Mouse (Mus musculus): ENCODE data around the gene Sgo2a. TPM values are rescaled to one million over a fixed set of nuclear protein-coding genes. Genes with fewer than 3 reads are reported as not detected.
"Not testable (repeated sequence)": the region's sequence is repeated elsewhere in the genome, so short reads cannot be mapped to it uniquely, and the experiment has no call there.

The Sgo2a gene
- total RNA-seq, 1 experiment, result 29.6 TPM

DNA sequence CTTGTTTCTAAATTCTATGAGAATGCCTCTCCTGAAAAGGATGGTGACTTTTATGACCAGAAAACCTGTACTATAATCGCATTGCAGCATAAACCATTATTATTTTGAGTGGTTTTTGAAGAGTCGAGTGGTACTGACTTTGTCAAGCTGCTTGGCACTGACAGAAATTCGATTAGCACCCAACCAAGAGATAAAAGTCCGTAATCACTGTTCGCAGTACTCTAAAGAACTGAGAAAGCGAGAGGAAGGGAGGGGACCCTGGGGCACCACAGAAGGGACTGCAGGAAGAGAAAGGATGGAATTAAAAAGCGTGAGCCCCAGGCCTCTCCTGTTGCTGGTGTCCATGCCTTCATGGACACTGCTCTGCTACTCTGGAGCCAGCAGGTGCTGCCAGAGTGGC is 31.9 kb downstream of the Sgo2a start:
- no peaks in the 10 kb centered on the region for H3K9me3 ChIP-seq (ENCODE audit: control insufficient read depth, insufficient read depth, low read depth, low read length)
- TF ChIP-seq ZC3H11A (IDR thresholded peaks at IDR 0.05; ENCODE audit: borderline replicate concordance, low read depth, low read length) (no peak), MAFK (IDR thresholded peaks at IDR 0.05; ENCODE audit: insufficient read depth, low read depth, low read length) (no peak), ZNF384 (IDR thresholded peaks at IDR 0.05; ENCODE audit: low read depth, low read length) (no peak), CHD2 (IDR thresholded peaks at IDR 0.05; ENCODE audit: low read depth, low read length) (no peak), HCFC1 (IDR thresholded peaks at IDR 0.05; ENCODE audit: borderline replicate concordance, insufficient read depth, low read length) (no peak)
- H3K4me1 ChIP-seq (ENCODE audit: control insufficient read depth in 2 of 2, insufficient read depth in 2 of 2, low read length in 2 of 2, poor library complexity in 1 of 2), result peaks cover 0 to 12% of the 10 kb centered on the region in 2 experiments; a peak in 2 of 4 replicates
- peaks cover 7% of the 10 kb centered on the region for H3K36me3 ChIP-seq (ENCODE audit: control insufficient read depth, insufficient read depth, low read length, poor library complexity, severe bottlenecking)
- H3K9ac ChIP-seq (ENCODE audit: insufficient read depth, low read depth, low read length, poor library complexity, severe bottlenecking), result no peak overlapping the region
- no peak overlapping the region for H3K27ac ChIP-seq (ENCODE audit: insufficient read depth, low read depth, low read length, poor library complexity, severe bottlenecking)
- no peak overlapping the region for H3K4me3 ChIP-seq (ENCODE audit: insufficient read depth in 1 of 2, low read depth in 1 of 2, low read length in 2 of 2, poor library complexity in 1 of 2, severe bottlenecking in 1 of 2)
- DNase-seq (ENCODE audit: low read depth, low spot score), result no peak
- in situ Hi-C loops (cut with MboI; ENCODE audit: low sequenced_read_pairs in 2 of 2, unreplicated experiment in 2 of 2), result no loop called here

- Histone ChIP-seq H3K4me1 (ENCODE audit: control insufficient read depth in 2 of 2, insufficient read depth in 2 of 2, low read length in 2 of 2, poor library complexity in 1 of 2) (peaks cover 0 to 17% of the 10 kb centered on the region in 2 experiments; a peak in 2 of 4 replicates), H3K9ac (ENCODE audit: insufficient read depth, low read depth, low read length, poor library complexity, severe bottlenecking) (peak within 1 kb of the TSS; percentile 36), H3K36me3 (ENCODE audit: control insufficient read depth, insufficient read depth, low read length, poor library complexity, severe bottlenecking) (peaks cover 2% of the 10 kb centered on the region; the same call in 1 of the 2 replicates), H3K27ac (ENCODE audit: insufficient read depth, low read depth, low read length, poor library complexity, severe bottlenecking) (peak within 1 kb of the TSS; percentile 32), H3K9me3 (ENCODE audit: control insufficient read depth, insufficient read depth, low read depth, low read length) (no peaks in the 10 kb centered on the region), H3K4me3 (ENCODE audit: insufficient read depth in 1 of 2, low read depth in 1 of 2, low read length in 2 of 2, poor library complexity in 1 of 2, severe bottlenecking in 1 of 2) (peak within 1 kb of the TSS; percentile 33 to 55)
- DNase-seq (ENCODE audit: low read depth, low spot score), result peak; percentile 95
- in situ Hi-C loops (cut with MboI; ENCODE audit: low sequenced_read_pairs in 2 of 2, unreplicated experiment in 2 of 2), result no loop called here
- no peak for TF ChIP-seq ZC3H11A (IDR thresholded peaks at IDR 0.05; ENCODE audit: borderline replicate concordance, low read depth, low read length)
- no peak for TF ChIP-seq CHD2 (IDR thresholded peaks at IDR 0.05; ENCODE audit: low read depth, low read length)
- TF ChIP-seq ZNF384 (IDR thresholded peaks at IDR 0.05; ENCODE audit: low read depth, low read length), result no peak
- peak; percentile 52; the same call in 1 of the 2 replicates for TF ChIP-seq HCFC1 (IDR thresholded peaks at IDR 0.05; ENCODE audit: borderline replicate concordance, insufficient read depth, low read length)
- TF ChIP-seq MAFK (IDR thresholded peaks at IDR 0.05; ENCODE audit: insufficient read depth, low read depth, low read length), result peak; percentile 63
Observed at GRCm38 (mm10) chr1:58029636-58030117, 33.9 kb downstream of the Sgo2a start, which contains the start of gene Aox1. Aox1 (plus strand) TSS chr1:58029931.

- no peaks in the 10 kb centered on the region for H3K9me3 ChIP-seq (ENCODE audit: control insufficient read depth, insufficient read depth, low read depth, low read length)
- H3K4me1 ChIP-seq (ENCODE audit: control insufficient read depth in 2 of 2, insufficient read depth in 2 of 2, low read length in 2 of 2, poor library complexity in 1 of 2), result peaks cover 0 to 17% of the 10 kb centered on the region in 2 experiments; a peak in 2 of 4 replicates
- in situ Hi-C loops (cut with MboI; ENCODE audit: low sequenced_read_pairs in 2 of 2, unreplicated experiment in 2 of 2), result no loop called here
- H3K27ac ChIP-seq (ENCODE audit: insufficient read depth, low read depth, low read length, poor library complexity, severe bottlenecking), result peak overlapping the region; percentile 32; the same call in 1 of the 2 replicates
- peak overlapping the region; percentile 36 for H3K9ac ChIP-seq (ENCODE audit: insufficient read depth, low read depth, low read length, poor library complexity, severe bottlenecking)
- TF ChIP-seq MAFK (IDR thresholded peaks at IDR 0.05; ENCODE audit: insufficient read depth, low read depth, low read length), result no peak
- no peak for TF ChIP-seq HCFC1 (IDR thresholded peaks at IDR 0.05; ENCODE audit: borderline replicate concordance, insufficient read depth, low read length)
- no peak for TF ChIP-seq ZNF384 (IDR thresholded peaks at IDR 0.05; ENCODE audit: low read depth, low read length)
- TF ChIP-seq CHD2 (IDR thresholded peaks at IDR 0.05; ENCODE audit: low read depth, low read length), result no peak
- DNase-seq (ENCODE audit: low read depth, low spot score), result no peak
- no peaks in the 10 kb centered on the region; the same call in 1 of the 2 replicates for H3K36me3 ChIP-seq (ENCODE audit: control insufficient read depth, insufficient read depth, low read length, poor library complexity, severe bottlenecking)
- peak overlapping the region; percentile 33 to 55 for H3K4me3 ChIP-seq (ENCODE audit: insufficient read depth in 1 of 2, low read depth in 1 of 2, low read length in 2 of 2, poor library complexity in 1 of 2, severe bottlenecking in 1 of 2)
Observed at GRCm38 (mm10) chr1:58030156-58030871, 34.5 kb downstream of the Sgo2a start.

GRCm38 (mm10) chr1:58031160-58031769 is 35.5 kb downstream of the Sgo2a start:
- Histone ChIP-seq H3K9ac (ENCODE audit: insufficient read depth, low read depth, low read length, poor library complexity, severe bottlenecking) (no peak overlapping the region), H3K9me3 (ENCODE audit: control insufficient read depth, insufficient read depth, low read depth, low read length) (no peaks in the 10 kb centered on the region), H3K4me1 (ENCODE audit: control insufficient read depth in 2 of 2, insufficient read depth in 2 of 2, low read length in 2 of 2, poor library complexity in 1 of 2) (peaks cover 0 to 17% of the 10 kb centered on the region in 2 experiments; a peak in 2 of 4 replicates), H3K36me3 (ENCODE audit: control insufficient read depth, insufficient read depth, low read length, poor library complexity, severe bottlenecking) (no peaks in the 10 kb centered on the region), H3K27ac (ENCODE audit: insufficient read depth, low read depth, low read length, poor library complexity, severe bottlenecking) (no peak overlapping the region), H3K4me3 (ENCODE audit: insufficient read depth in 1 of 2, low read depth in 1 of 2, low read length in 2 of 2, poor library complexity in 1 of 2, severe bottlenecking in 1 of 2) (peak overlapping the region in 1 of 2 experiments; percentile 31; a peak in 1 of 4 replicates)
- in situ Hi-C loops (cut with MboI; ENCODE audit: low sequenced_read_pairs in 2 of 2, unreplicated experiment in 2 of 2), result no loop called here
- DNase-seq (ENCODE audit: low read depth, low spot score), result peak; percentile 68
- no peak for TF ChIP-seq HCFC1 (IDR thresholded peaks at IDR 0.05; ENCODE audit: borderline replicate concordance, insufficient read depth, low read length)
- no peak for TF ChIP-seq MAFK (IDR thresholded peaks at IDR 0.05; ENCODE audit: insufficient read depth, low read depth, low read length)
- no peak for TF ChIP-seq ZNF384 (IDR thresholded peaks at IDR 0.05; ENCODE audit: low read depth, low read length)
- TF ChIP-seq CHD2 (IDR thresholded peaks at IDR 0.05; ENCODE audit: low read depth, low read length), result no peak
- peak; percentile 53 for TF ChIP-seq ZC3H11A (IDR thresholded peaks at IDR 0.05; ENCODE audit: borderline replicate concordance, low read depth, low read length)

- H3K27ac ChIP-seq (ENCODE audit: insufficient read depth, low read depth, low read length, poor library complexity, severe bottlenecking); H3K4me1 ChIP-seq (ENCODE audit: control insufficient read depth in 2 of 2, insufficient read depth in 2 of 2, low read length in 2 of 2, poor library complexity in 1 of 2); H3K9me3 ChIP-seq (ENCODE audit: control insufficient read depth, insufficient read depth, low read depth, low read length); DNase-seq (ENCODE audit: low read depth, low spot score); H3K36me3 ChIP-seq (ENCODE audit: control insufficient read depth, insufficient read depth, low read length, poor library complexity, severe bottlenecking); H3K4me3 ChIP-seq (ENCODE audit: insufficient read depth in 1 of 2, low read depth in 1 of 2, low read length in 2 of 2, poor library complexity in 1 of 2, severe bottlenecking in 1 of 2); H3K9ac ChIP-seq (ENCODE audit: insufficient read depth, low read depth, low read length, poor library complexity, severe bottlenecking); in situ Hi-C loops (cut with MboI; ENCODE audit: low sequenced_read_pairs in 2 of 2, unreplicated experiment in 2 of 2): not testable (repeated sequence)
Observed at GRCm38 (mm10) chr1:58037306-58037705, 41.5 kb downstream of the Sgo2a start.

Data from ES-E14 (cell line).